Mouse (Mus musculus): Measurements from ENCODE around the gene Sart3.

DNA sequence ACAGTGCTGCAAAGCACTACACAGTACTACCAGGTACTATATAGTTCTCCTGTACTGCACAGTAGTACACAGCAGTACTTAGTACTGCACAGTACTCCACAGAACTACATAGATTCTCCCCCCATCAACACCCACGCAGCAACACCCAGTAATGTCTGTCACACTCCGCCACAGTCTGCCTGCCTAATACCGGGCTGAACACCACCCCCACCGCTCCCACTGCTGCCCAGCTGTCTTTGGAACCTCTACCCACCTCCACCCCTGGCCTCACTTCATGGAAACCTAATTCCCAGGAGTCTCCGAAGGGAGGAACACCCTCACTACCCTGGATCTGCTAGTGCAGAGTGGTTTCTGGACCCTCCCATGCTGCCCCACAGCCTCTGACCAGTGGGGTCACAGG is 8.5 kb upstream of the Sart3 start:
- no peak for TF ChIP-seq CTCF (IDR thresholded peaks at IDR 0.05; ENCODE audit: borderline replicate concordance, extremely low read depth, insufficient read depth, insufficient read length)
- no peak for TF ChIP-seq POLR2A (IDR thresholded peaks at IDR 0.05; ENCODE audit: borderline replicate concordance, extremely low read depth, insufficient read depth, insufficient read length, poor library complexity, severe bottlenecking)

All from brain, embryonic 14.5 days (tissue).